Mouse (Mus musculus): ENCODE measurements around the gene Dlx4.

- TF ChIP-seq POLR2A (IDR thresholded peaks at IDR 0.05; ENCODE audit: control insufficient read depth, low read depth, low read length) (no peak), CTCF (IDR thresholded peaks at IDR 0.05; ENCODE audit: control insufficient read depth, insufficient read depth, insufficient replicate concordance, low read depth, low read length) (no peak)
Measured at GRCm38 (mm10) chr11:95109000-95109399, 37.1 kb downstream of the Dlx4 start.

Measured in testis, adult 2 months (tissue).